ENCODE assay signal across 17 mouse cellular contexts in the genomic region with DNA sequence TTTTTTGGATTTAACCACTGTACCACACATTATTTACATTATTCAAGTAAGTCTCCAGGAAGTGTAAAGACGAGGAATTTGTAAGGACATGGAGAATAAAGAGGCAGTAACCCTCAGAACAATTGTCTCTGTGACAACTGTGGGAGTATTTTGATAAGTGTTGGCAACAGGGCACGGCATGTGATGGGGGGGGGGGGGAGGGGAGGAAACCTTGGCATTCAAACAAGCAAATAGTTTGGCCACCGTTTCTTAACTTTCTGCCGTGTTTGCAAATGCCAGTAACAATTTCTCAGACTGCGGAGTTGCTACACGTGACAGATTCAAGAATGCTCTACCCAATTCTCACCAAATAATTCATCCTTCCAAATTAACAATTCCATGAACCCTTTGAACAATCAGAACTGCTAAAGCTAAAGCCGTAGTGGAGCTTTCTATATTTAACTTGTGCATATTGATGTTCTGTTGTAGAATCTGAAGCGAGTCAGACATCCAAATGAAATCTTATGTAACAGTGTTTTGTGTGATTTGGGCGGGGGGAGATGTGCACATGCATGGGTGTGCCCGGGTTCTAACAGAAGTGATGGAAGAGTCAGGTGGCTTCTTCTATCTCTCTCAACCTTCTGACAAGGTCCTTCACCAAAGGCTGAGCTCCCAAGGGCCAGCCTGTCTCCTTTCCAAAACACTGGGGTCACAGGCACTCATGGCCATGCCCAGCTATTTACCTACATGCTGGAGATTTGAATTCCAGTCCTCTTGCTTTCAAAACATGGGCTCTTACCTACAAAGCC. TPM values are rescaled to one million over a fixed set of nuclear protein-coding genes. Genes with fewer than 3 reads are reported as not detected.
DNase-seq lines count a peak whose midpoint lies in the region; TF ChIP-seq lines count a peak whose summit lies in the region.
"Had no signal": no experiment of that assay in that cellular context is flagged by ENCODE, and none has a peak within 500 bp of the region (broad histone marks: within the 10 kb centered on the region; RNA-seq: fewer than 3 reads in every experiment).

No protein-coding gene starts in this region.

- H3K27me3 ChIP-seq in liver, adult 2 months (ENCODE audit: control insufficient read depth, insufficient read depth, low read length): no peaks in the 10 kb centered on the region
- H3K27me3 ChIP-seq: hindbrain, embryonic 15.5 days; liver, embryonic 12.5 days; neural tube, embryonic 13.5 days had no signal

- no peaks in the 10 kb centered on the region for H3K36me3 ChIP-seq in liver, adult 2 months (ENCODE audit: control insufficient read depth, insufficient read depth, low read length)
- H3K36me3 ChIP-seq: hindbrain, embryonic 15.5 days; liver, embryonic 12.5 days; neural tube, embryonic 13.5 days had no signal

- H3K4me3 ChIP-seq in liver, adult 2 months (ENCODE audit: insufficient read depth, low read depth, low read length): peak overlapping the region; percentile 54
- H3K4me3 ChIP-seq: hindbrain, embryonic 15.5 days; liver, embryonic 12.5 days; neural tube, embryonic 13.5 days had no signal

- 21% methylated on average over 10 of the region's 10 CpGs for WGBS in liver, adult 2 months

- peaks cover 5% of the 10 kb centered on the region for H3K4me1 ChIP-seq in liver, adult 2 months (ENCODE audit: control insufficient read depth, insufficient read depth, low read length)
- H3K4me1 ChIP-seq: hindbrain, embryonic 15.5 days; liver, embryonic 12.5 days; neural tube, embryonic 13.5 days had no signal

- H3K79me2 ChIP-seq in liver, adult 2 months (ENCODE audit: control insufficient read depth, insufficient read depth, low read length): no peaks in the 10 kb centered on the region

- peak; percentile 11 to 33 for DNase-seq in heart, adult 18-20 months
- no peak for DNase-seq in heart, adult 8-10 months (ENCODE audit: low spot score)
- peak; percentile 76 for DNase-seq in liver, adult 2 months (ENCODE audit: extremely low read depth, low read depth, low spot score)
- DNase-seq in liver: no peak
- DNase-seq in Muller cell, postnatal 12 days (ENCODE audit: inconsistent ontology term): peak; percentile 88
- DNase-seq in brain, embryonic 14.5 days (ENCODE audit: low read depth): peak; percentile 53
- no peak for DNase-seq in embryo, embryonic 9.5 days (ENCODE audit: extremely low spot score)
- DNase-seq: adrenal gland, adult 2 months; cerebellum, adult 9-10 months; kidney, adult 18-20 months; kidney, postnatal 25 days; thymus, adult 2 months had no signal

- H3K9ac ChIP-seq in liver, adult 2 months (ENCODE audit: low read depth, low read length): peak overlapping the region; percentile 57; the same call in 1 of the 2 replicates
- H3K9ac ChIP-seq: hindbrain, embryonic 15.5 days; liver, embryonic 12.5 days; neural tube, embryonic 13.5 days had no signal

- TF ChIP-seq CTCF in liver, adult 2 months (IDR thresholded peaks at IDR 0.05; ENCODE audit: low read depth, low read length): no peak
- TF ChIP-seq CTCF in brain, embryonic 14.5 days (IDR thresholded peaks at IDR 0.05; ENCODE audit: borderline replicate concordance, extremely low read depth, insufficient read depth, insufficient read length): no peak

- peak overlapping the region; percentile 95 for H3K27ac ChIP-seq in liver, adult 2 months (replicated peaks; ENCODE audit: insufficient read depth, low read depth, low read length)
- H3K27ac ChIP-seq: hindbrain, embryonic 15.5 days; liver, embryonic 12.5 days; neural tube, embryonic 13.5 days had no signal

- no peak for TF ChIP-seq POLR2A in liver, adult 2 months (IDR thresholded peaks at IDR 0.05; ENCODE audit: extremely low read depth, insufficient read depth, low read length)
- TF ChIP-seq POLR2A in brain, embryonic 14.5 days (IDR thresholded peaks at IDR 0.05; ENCODE audit: borderline replicate concordance, extremely low read depth, insufficient read depth, insufficient read length, poor library complexity, severe bottlenecking): no peak

RNA-seq across cellular contexts. Expression of a gene that starts 9.4 kb away (rescaled TPM):
- total RNA-seq in heart, adult 18-20 months (2021): 10 to 100 TPM; 40.3 to 42.9 TPM
- total RNA-seq in heart, adult 8-10 months (2022): 10 to 100 TPM; 39.8 to 52.5 (median 45.3) TPM
- total RNA-seq in liver, adult 2 months (2014; rRNA removed): 36.9 and 40.1 TPM in 2 replicates
- 47.8 and 55.9 TPM in 2 replicates for polyA plus RNA-seq in liver, adult 2 months (2012; rRNA removed)
- 26.4 and 27.2 TPM in 2 replicates for polyA plus RNA-seq in brain, embryonic 14.5 days (2012; rRNA removed)

RNA-seq across cellular contexts. Expression of a gene that starts 29.0 kb away (rescaled TPM):
- total RNA-seq in heart, adult 18-20 months (2021): 10 to 100 TPM; 85.1 to 92.0 TPM
- total RNA-seq in heart, adult 8-10 months (2022): 10 to 100 TPM; 89.2 to 94.1 (median 91.6) TPM
- total RNA-seq in liver, adult 2 months (2014; rRNA removed): 5.0 and 9.8 TPM in 2 replicates
- 2.3 and 2.4 TPM in 2 replicates for polyA plus RNA-seq in liver, adult 2 months (2012; rRNA removed)
- 26.8 and 30.3 TPM in 2 replicates for polyA plus RNA-seq in brain, embryonic 14.5 days (2012; rRNA removed)
- total RNA-seq: granulocyte monocyte progenitor cell, adult 5-6 weeks; megakaryocyte progenitor cell, adult 5-6 weeks had no signal

Comparison
In these comparisons a context has a peak if more than half of its experiments do, and no peak if none do; other contexts are left out.
1. DNase-seq: peak in heart, adult 18-20 months (2 of 2), liver, adult 2 months (single experiment), Muller cell, postnatal 12 days (single experiment) and brain, embryonic 14.5 days (single experiment); none in heart, adult 8-10 months (single experiment), liver (single experiment) and embryo, embryonic 9.5 days (single experiment).